Mouse (Mus musculus): ENCODE measurements around the gene Gm8332. TPM values are rescaled to one million over a fixed set of nuclear protein-coding genes. Genes with fewer than 3 reads are reported as not detected.
"Not testable (repeated sequence)": the region's sequence is repeated elsewhere in the genome, so short reads cannot be mapped to it uniquely, and the experiment has no call there.

The Gm8332 gene
- polyA plus RNA-seq, 1 experiment from 2014 or later = not detected

GRCm38 (mm10) chr12:88219445-88219844 lies 30.5 kb downstream of the Gm8332 start:
- Histone ChIP-seq H3K9me3 (replicated peaks; ENCODE audit: control insufficient read depth, low read length) (no peaks in the 10 kb centered on the region), H3K27me3 (ENCODE audit: control insufficient read depth, insufficient read depth, low read depth, low read length) (no peaks in the 10 kb centered on the region), H3K4me3 (ENCODE audit: low read depth, low read length) (no peak overlapping the region), H3K4me2 (ENCODE audit: low read depth, low read length) (no peak overlapping the region), H3K4me1 (ENCODE audit: control insufficient read depth, low read depth, low read length) (no peaks in the 10 kb centered on the region), H3K9ac (ENCODE audit: low read depth, low read length) (no peak overlapping the region), H3K27ac (ENCODE audit: low read length) (no peak overlapping the region), H3K36me3 (ENCODE audit: control insufficient read depth, insufficient read depth) (no peaks in the 10 kb centered on the region)
- ATAC-seq (ENCODE audit: low read depth) = no peak
- WGBS (ENCODE audit: insufficient replicate concordance) = 68% methylated on average over 3 of the region's 3 CpGs

GRCm38 (mm10) chr12:88218059-88218458 lies 31.8 kb downstream of the Gm8332 start:
- H3K27me3 ChIP-seq (ENCODE audit: control insufficient read depth, insufficient read depth, low read depth, low read length); H3K27ac ChIP-seq (ENCODE audit: low read length); H3K4me2 ChIP-seq (ENCODE audit: low read depth, low read length); H3K9me3 ChIP-seq (replicated peaks; ENCODE audit: control insufficient read depth, low read length); H3K4me3 ChIP-seq (ENCODE audit: low read depth, low read length); H3K36me3 ChIP-seq (ENCODE audit: control insufficient read depth, insufficient read depth); H3K9ac ChIP-seq (ENCODE audit: low read depth, low read length); ATAC-seq (ENCODE audit: low read depth); H3K4me1 ChIP-seq (ENCODE audit: control insufficient read depth, low read depth, low read length): not testable (repeated sequence)

DNA sequence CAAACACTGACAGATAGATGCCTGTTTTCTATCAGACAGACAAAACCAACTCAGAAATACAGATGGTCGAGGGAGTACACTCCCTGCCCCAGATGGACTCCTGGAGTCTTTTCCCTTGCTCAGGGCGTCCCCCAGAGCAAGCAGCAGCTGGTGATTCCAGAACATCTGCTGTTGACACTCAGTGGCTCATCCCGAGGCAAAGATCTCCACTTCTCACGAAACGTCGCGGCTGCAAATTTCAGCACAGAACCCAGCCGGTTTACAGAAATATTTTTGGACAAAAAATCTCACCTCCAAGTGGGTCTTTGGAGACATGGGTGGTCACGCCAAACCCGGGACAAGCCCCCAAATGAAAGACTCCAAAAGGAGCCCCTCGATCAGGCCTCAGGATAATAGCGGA lies 35.3 kb downstream of the Gm8332 start:
- H3K4me1 ChIP-seq (ENCODE audit: control insufficient read depth, low read depth, low read length) = no peaks in the 10 kb centered on the region
- H3K27ac ChIP-seq (ENCODE audit: low read length) = no peak overlapping the region
- H3K9me3 ChIP-seq (replicated peaks; ENCODE audit: control insufficient read depth, low read length) = no peaks in the 10 kb centered on the region
- no peaks in the 10 kb centered on the region for H3K27me3 ChIP-seq (ENCODE audit: control insufficient read depth, insufficient read depth, low read depth, low read length)
- no peak overlapping the region for H3K4me3 ChIP-seq (ENCODE audit: low read depth, low read length)
- WGBS (ENCODE audit: insufficient replicate concordance) = 66% methylated on average over 12 of the region's 12 CpGs
- H3K4me2 ChIP-seq (ENCODE audit: low read depth, low read length) = no peak overlapping the region
- ATAC-seq (ENCODE audit: low read depth) = no peak
- no peaks in the 10 kb centered on the region for H3K36me3 ChIP-seq (ENCODE audit: control insufficient read depth, insufficient read depth)
- no peak overlapping the region for H3K9ac ChIP-seq (ENCODE audit: low read depth, low read length)

DNA sequence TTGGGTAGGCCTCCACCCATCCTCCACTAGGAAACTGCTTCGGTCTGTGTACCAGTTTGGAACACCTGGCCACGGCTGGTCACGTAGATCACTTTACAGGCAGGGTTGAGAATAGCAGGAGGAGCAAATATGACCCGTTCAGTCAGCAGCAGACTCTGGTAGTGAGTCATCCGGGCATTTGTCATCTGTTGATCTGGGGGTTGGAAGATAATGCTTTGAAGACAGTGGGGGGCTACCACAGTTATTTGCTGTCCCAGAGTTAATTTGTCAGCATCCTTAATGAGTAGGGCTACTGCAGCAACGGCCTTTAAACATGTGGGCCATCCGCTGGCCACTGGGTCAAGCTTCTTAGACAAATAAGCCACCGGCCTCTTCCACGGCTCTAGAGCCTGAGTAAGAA lies 38.4 kb downstream of the Gm8332 start:
- H3K4me1 ChIP-seq (ENCODE audit: control insufficient read depth, low read depth, low read length); H3K27ac ChIP-seq (ENCODE audit: low read length); H3K9me3 ChIP-seq (replicated peaks; ENCODE audit: control insufficient read depth, low read length); H3K36me3 ChIP-seq (ENCODE audit: control insufficient read depth, insufficient read depth); H3K4me3 ChIP-seq (ENCODE audit: low read depth, low read length); ATAC-seq (ENCODE audit: low read depth); H3K4me2 ChIP-seq (ENCODE audit: low read depth, low read length); H3K27me3 ChIP-seq (ENCODE audit: control insufficient read depth, insufficient read depth, low read depth, low read length); H3K9ac ChIP-seq (ENCODE audit: low read depth, low read length): not testable (repeated sequence)
- 57% methylated on average over 9 of the region's 9 CpGs for whole genome bisulfite sequencing (ENCODE audit: insufficient replicate concordance)

DNA sequence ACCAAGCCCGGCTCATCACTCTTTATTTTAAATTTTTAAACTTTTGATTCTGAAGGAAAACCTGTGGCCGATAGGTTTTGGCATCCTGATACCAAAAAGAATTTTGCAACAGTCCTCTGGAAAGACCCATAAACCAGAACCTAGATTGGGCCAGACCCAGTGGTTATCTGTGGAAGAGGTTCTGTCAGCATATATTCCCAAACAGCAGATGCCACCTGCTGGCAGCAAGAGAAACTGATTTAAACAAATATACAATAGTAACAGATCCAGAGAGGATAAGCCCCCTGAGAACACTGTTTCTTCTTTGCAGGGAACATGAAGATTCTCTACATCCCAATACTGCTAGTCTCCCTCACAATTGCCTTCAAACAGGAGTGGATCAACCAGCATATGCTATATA lies 47.0 kb downstream of the Gm8332 start:
- Histone ChIP-seq H3K4me2 (ENCODE audit: low read depth, low read length) (no peak overlapping the region), H3K27ac (ENCODE audit: low read length) (no peak overlapping the region), H3K4me1 (ENCODE audit: control insufficient read depth, low read depth, low read length) (no peaks in the 10 kb centered on the region), H3K9ac (ENCODE audit: low read depth, low read length) (no peak overlapping the region), H3K36me3 (ENCODE audit: control insufficient read depth, insufficient read depth) (no peaks in the 10 kb centered on the region), H3K27me3 (ENCODE audit: control insufficient read depth, insufficient read depth, low read depth, low read length) (no peaks in the 10 kb centered on the region), H3K9me3 (replicated peaks; ENCODE audit: control insufficient read depth, low read length) (no peaks in the 10 kb centered on the region), H3K4me3 (ENCODE audit: low read depth, low read length) (no peak overlapping the region)
- 58% methylated on average over 2 of the region's 2 CpGs for WGBS (ENCODE audit: insufficient replicate concordance)
- no peak for ATAC-seq (ENCODE audit: low read depth)

Other genes with a start within 250 kb of the Gm8332 start
- not detected in 2 replicates for gene Gm2075, start 238.3 kb downstream of the Gm8332 start, polyA plus RNA-seq (2015; fragmentation: Nextera tagmentation; extraction: Ambion mirVana)
- gene Gm6803, start 231.3 kb downstream of the Gm8332 start, polyA plus RNA-seq (2015; fragmentation: Nextera tagmentation; extraction: Ambion mirVana) = not detected in 2 replicates
- not detected in 2 replicates for gene Gm2056, start 223.1 kb downstream of the Gm8332 start, polyA plus RNA-seq (2015; fragmentation: Nextera tagmentation; extraction: Ambion mirVana)
- gene Gm16368, start 166.4 kb downstream of the Gm8332 start, polyA plus RNA-seq (2015; fragmentation: Nextera tagmentation; extraction: Ambion mirVana) = not detected in 2 replicates
- gene Gm10436, start 68.0 kb downstream of the Gm8332 start, polyA plus RNA-seq (2015; fragmentation: Nextera tagmentation; extraction: Ambion mirVana) = not detected in 2 replicates
- gene Gm5662, start 24.4 kb upstream of the Gm8332 start, polyA plus RNA-seq (2015; fragmentation: Nextera tagmentation; extraction: Ambion mirVana) = not detected in 2 replicates
- not detected in 2 replicates for gene Gm5039, start 73.9 kb upstream of the Gm8332 start, polyA plus RNA-seq (2015; fragmentation: Nextera tagmentation; extraction: Ambion mirVana)
- 5.7 and 6.3 TPM in 2 replicates for gene Adck1, start 110.5 kb upstream of the Gm8332 start, polyA plus RNA-seq (2015; fragmentation: Nextera tagmentation; extraction: Ambion mirVana)

All from liver, embryonic 16.5 days (tissue).